Mouse (Mus musculus): ENCODE results near the gene Txndc2. TPM values are rescaled to one million over a fixed set of nuclear protein-coding genes. Genes with fewer than 3 reads are reported as not detected.

Txndc2 gene
- polyA plus RNA-seq, 1 experiment from 2014 or later: 0.24 TPM

DNA sequence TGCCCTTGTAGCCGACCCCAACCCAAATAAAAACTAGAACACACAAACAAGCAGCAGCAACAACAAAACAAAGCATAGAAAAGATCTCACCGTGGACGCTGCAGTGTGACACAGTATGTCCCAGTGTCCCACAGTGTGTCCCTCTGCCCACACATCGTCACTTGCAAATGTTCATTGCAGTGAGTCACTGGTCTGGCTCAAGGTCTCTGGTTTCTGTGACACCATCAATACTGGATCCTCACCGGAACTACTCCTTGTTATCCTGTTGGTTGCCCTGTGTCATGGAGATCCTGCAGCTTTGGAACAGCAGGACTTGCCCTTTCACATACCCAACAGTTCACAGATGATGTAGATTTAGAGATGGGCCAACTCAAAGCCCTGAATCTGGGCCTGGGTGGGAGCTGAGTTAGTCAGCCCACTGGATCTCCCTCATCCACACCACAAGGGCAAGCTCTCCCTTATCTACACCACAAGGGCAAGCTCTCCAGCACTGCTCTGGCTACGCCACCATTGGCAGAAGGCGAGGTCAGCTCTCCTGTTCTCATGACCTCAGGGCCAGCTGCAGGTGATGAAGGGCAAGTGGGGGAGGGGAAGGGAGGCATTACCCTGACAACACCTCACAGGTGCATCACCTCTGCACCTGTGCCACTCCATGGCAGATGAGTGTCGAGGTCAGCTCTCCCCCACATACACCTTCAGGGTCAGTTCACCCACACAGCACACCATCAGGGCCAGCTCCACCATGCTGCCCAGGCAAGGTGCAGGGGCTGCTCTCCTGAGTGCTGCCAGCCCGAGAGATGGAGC is 6.6 kb upstream of the Txndc2 start:
- no peaks in the 10 kb centered on the region for H3K9me3 ChIP-seq (ENCODE audit: control insufficient read depth, low read length)
- no peak overlapping the region for H3K27ac ChIP-seq (ENCODE audit: low read depth, low read length)
- no peak overlapping the region for H3K9ac ChIP-seq (ENCODE audit: low read length)
- 88% methylated on average over 9 of the region's 9 CpGs for WGBS
- no peaks in the 10 kb centered on the region for H3K4me1 ChIP-seq (replicated peaks; ENCODE audit: control insufficient read depth, insufficient read depth, low read length)
- no peak overlapping the region for H3K4me2 ChIP-seq (ENCODE audit: low read depth, low read length, severe bottlenecking)
- H3K36me3 ChIP-seq (ENCODE audit: control insufficient read depth, insufficient read depth, low read length): no peaks in the 10 kb centered on the region
- DNase-seq (ENCODE audit: low spot score) (no peak), ATAC-seq (replicated peaks; ENCODE audit: low FRiP score) (peak; percentile 21; the same call in 1 of the 2 replicates)
- no peak overlapping the region for H3K4me3 ChIP-seq (ENCODE audit: low read depth, low read length)
- H3K27me3 ChIP-seq (ENCODE audit: control insufficient read depth, insufficient read depth, low read length): no peaks in the 10 kb centered on the region

DNA sequence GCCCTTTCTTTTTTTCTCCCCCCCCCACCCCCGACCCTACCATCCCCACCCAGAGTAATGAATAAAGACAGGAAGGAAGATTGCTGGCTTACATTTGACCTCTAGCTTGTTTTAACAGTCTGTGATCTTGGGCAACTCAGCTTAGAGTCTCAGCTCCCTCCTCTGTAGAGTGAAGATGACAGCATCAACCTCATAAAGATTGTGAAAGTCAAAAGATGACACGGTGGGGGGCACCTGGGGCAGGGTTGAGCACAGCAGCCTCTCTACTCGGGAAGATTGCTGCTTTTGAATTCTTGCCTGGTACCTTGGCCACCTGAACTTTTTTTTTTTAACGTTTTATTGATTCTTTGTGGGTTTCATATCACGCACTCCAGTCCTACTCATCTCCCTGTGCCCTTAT is 6.0 kb upstream of the Txndc2 start:
- no peak overlapping the region for H3K9ac ChIP-seq (ENCODE audit: low read length)
- H3K4me3 ChIP-seq (ENCODE audit: low read depth, low read length): no peak overlapping the region
- DNase-seq (ENCODE audit: low spot score) (no peak), ATAC-seq (replicated peaks; ENCODE audit: low FRiP score) (no peak)
- WGBS: 66% methylated on average over 5 of the region's 5 CpGs
- H3K27me3 ChIP-seq (ENCODE audit: control insufficient read depth, insufficient read depth, low read length): no peaks in the 10 kb centered on the region
- no peaks in the 10 kb centered on the region for H3K36me3 ChIP-seq (ENCODE audit: control insufficient read depth, insufficient read depth, low read length)
- no peaks in the 10 kb centered on the region for H3K4me1 ChIP-seq (replicated peaks; ENCODE audit: control insufficient read depth, insufficient read depth, low read length)
- H3K27ac ChIP-seq (ENCODE audit: low read depth, low read length): no peak overlapping the region
- no peak overlapping the region for H3K4me2 ChIP-seq (ENCODE audit: low read depth, low read length, severe bottlenecking)
- H3K9me3 ChIP-seq (ENCODE audit: control insufficient read depth, low read length): no peaks in the 10 kb centered on the region

GRCm38 (mm10) chr17:65647226-65647625 is 5.3 kb upstream of the Txndc2 start:
- Histone ChIP-seq H3K27me3 (ENCODE audit: control insufficient read depth, insufficient read depth, low read length) (no peaks in the 10 kb centered on the region), H3K4me2 (ENCODE audit: low read depth, low read length, severe bottlenecking) (no peak overlapping the region), H3K4me3 (ENCODE audit: low read depth, low read length) (no peak overlapping the region), H3K4me1 (replicated peaks; ENCODE audit: control insufficient read depth, insufficient read depth, low read length) (no peaks in the 10 kb centered on the region), H3K27ac (ENCODE audit: low read depth, low read length) (no peak overlapping the region), H3K9me3 (ENCODE audit: control insufficient read depth, low read length) (no peaks in the 10 kb centered on the region), H3K36me3 (ENCODE audit: control insufficient read depth, insufficient read depth, low read length) (no peaks in the 10 kb centered on the region), H3K9ac (ENCODE audit: low read length) (no peak overlapping the region)
- 77% methylated on average over 6 of the region's 6 CpGs for WGBS
- ATAC-seq (replicated peaks; ENCODE audit: low FRiP score) (no peak), DNase-seq (ENCODE audit: low spot score) (no peak)

DNA sequence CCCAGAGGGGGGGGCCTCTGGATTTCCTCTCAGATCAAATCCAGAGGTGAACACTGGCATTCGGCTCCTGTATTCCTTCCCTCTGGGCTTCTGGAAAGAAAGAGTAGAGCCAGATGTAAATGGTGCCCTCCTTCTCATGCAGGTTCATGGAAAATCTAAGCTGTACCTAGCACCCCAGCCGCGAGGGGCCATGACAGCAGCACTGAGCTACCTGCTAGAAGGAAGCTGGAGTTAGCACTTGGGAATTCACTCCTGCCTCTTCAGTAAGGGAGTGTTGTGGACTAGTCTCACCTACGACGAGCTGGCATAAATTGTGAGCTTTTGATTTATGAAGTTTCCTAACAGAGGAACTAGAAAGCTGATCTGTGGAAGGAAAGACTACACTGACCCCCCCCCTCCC is 1.6 kb upstream of the Txndc2 start:
- no peak overlapping the region for H3K27ac ChIP-seq (ENCODE audit: low read depth, low read length)
- ATAC-seq (replicated peaks; ENCODE audit: low FRiP score): no peak

DNA sequence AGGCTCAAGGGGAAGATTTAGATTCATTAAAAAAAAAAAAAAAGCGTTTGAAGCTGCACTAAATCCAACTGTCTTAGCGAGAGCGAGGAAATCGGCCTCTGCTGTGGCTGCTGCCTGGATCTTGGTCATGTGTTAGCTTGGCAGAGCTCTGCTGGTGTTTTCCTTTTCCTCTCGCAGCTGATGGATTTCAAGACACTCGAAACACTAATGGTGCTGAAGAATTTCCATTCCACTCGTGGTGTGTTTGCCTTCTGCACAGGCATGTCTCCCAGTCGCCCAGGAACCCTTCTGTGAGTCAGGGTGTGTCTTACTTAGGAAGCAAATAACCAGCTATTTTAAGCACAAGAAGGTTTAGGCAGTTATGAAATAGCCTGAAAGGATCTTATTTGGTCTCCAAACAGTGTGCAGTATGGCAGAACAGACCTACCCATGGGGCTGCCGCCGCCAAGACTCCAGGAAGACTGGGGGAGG is 1.1 kb upstream of the Txndc2 start:
- 41% methylated on average over 10 of the region's 10 CpGs for WGBS
- Histone ChIP-seq H3K9ac (ENCODE audit: low read length) (no peak overlapping the region), H3K27me3 (ENCODE audit: control insufficient read depth, insufficient read depth, low read length) (no peaks in the 10 kb centered on the region), H3K36me3 (ENCODE audit: control insufficient read depth, insufficient read depth, low read length) (no peaks in the 10 kb centered on the region), H3K4me2 (ENCODE audit: low read depth, low read length, severe bottlenecking) (no peak overlapping the region), H3K9me3 (ENCODE audit: control insufficient read depth, low read length) (no peaks in the 10 kb centered on the region), H3K4me3 (ENCODE audit: low read depth, low read length) (no peak overlapping the region), H3K27ac (ENCODE audit: low read depth, low read length) (no peak overlapping the region), H3K4me1 (replicated peaks; ENCODE audit: control insufficient read depth, insufficient read depth, low read length) (no peaks in the 10 kb centered on the region)
- DNase-seq (ENCODE audit: low spot score): no peak
- ATAC-seq (replicated peaks; ENCODE audit: low FRiP score): no peak

More for the DNA sequence above, 1.6 kb upstream of the Txndc2 start:
- 87% methylated on average over 5 of the region's 5 CpGs for WGBS
- no peaks in the 10 kb centered on the region for H3K36me3 ChIP-seq (ENCODE audit: control insufficient read depth, insufficient read depth, low read length)
- H3K27me3 ChIP-seq (ENCODE audit: control insufficient read depth, insufficient read depth, low read length): no peaks in the 10 kb centered on the region
- H3K9me3 ChIP-seq (ENCODE audit: control insufficient read depth, low read length): no peaks in the 10 kb centered on the region
- no peak overlapping the region for H3K4me3 ChIP-seq (ENCODE audit: low read depth, low read length)
- no peak for DNase-seq (ENCODE audit: low spot score)
- no peak overlapping the region for H3K9ac ChIP-seq (ENCODE audit: low read length)
- no peak overlapping the region for H3K4me2 ChIP-seq (ENCODE audit: low read depth, low read length, severe bottlenecking)
- no peaks in the 10 kb centered on the region for H3K4me1 ChIP-seq (replicated peaks; ENCODE audit: control insufficient read depth, insufficient read depth, low read length)

- no peak for ATAC-seq (replicated peaks; ENCODE audit: low FRiP score)
- WGBS: 29% methylated on average over 5 of the region's 5 CpGs
- H3K9me3 ChIP-seq (ENCODE audit: control insufficient read depth, low read length): no peaks in the 10 kb centered on the region
Measured at GRCm38 (mm10) chr17:65642578-65642991, 617 bp upstream of the Txndc2 start.

GRCm38 (mm10) chr17:65639144-65639543 is 2.8 kb downstream of the Txndc2 start:
- H3K9ac ChIP-seq (ENCODE audit: low read length): no peak overlapping the region
- 93% methylated on average over 1 of the region's 1 CpGs for WGBS
- DNase-seq (ENCODE audit: low spot score) (no peak), ATAC-seq (replicated peaks; ENCODE audit: low FRiP score) (no peak)
- H3K27me3 ChIP-seq (ENCODE audit: control insufficient read depth, insufficient read depth, low read length): no peaks in the 10 kb centered on the region
- no peaks in the 10 kb centered on the region for H3K9me3 ChIP-seq (ENCODE audit: control insufficient read depth, low read length)
- H3K36me3 ChIP-seq (ENCODE audit: control insufficient read depth, insufficient read depth, low read length): no peaks in the 10 kb centered on the region
- no peaks in the 10 kb centered on the region for H3K4me1 ChIP-seq (replicated peaks; ENCODE audit: control insufficient read depth, insufficient read depth, low read length)
- H3K4me3 ChIP-seq (ENCODE audit: low read depth, low read length): no peak overlapping the region
- no peak overlapping the region for H3K4me2 ChIP-seq (ENCODE audit: low read depth, low read length, severe bottlenecking)
- H3K27ac ChIP-seq (ENCODE audit: low read depth, low read length): no peak overlapping the region

More at GRCm38 (mm10) chr17:65642578-65642991, 617 bp upstream of the Txndc2 start:
- Histone ChIP-seq H3K4me2 (ENCODE audit: low read depth, low read length, severe bottlenecking) (no peak overlapping the region), H3K4me1 (replicated peaks; ENCODE audit: control insufficient read depth, insufficient read depth, low read length) (no peaks in the 10 kb centered on the region), H3K4me3 (ENCODE audit: low read depth, low read length) (no peak overlapping the region), H3K36me3 (ENCODE audit: control insufficient read depth, insufficient read depth, low read length) (no peaks in the 10 kb centered on the region), H3K27me3 (ENCODE audit: control insufficient read depth, insufficient read depth, low read length) (no peaks in the 10 kb centered on the region), H3K27ac (ENCODE audit: low read depth, low read length) (no peak overlapping the region), H3K9ac (ENCODE audit: low read length) (no peak overlapping the region)
- DNase-seq (ENCODE audit: low spot score): no peak

DNA sequence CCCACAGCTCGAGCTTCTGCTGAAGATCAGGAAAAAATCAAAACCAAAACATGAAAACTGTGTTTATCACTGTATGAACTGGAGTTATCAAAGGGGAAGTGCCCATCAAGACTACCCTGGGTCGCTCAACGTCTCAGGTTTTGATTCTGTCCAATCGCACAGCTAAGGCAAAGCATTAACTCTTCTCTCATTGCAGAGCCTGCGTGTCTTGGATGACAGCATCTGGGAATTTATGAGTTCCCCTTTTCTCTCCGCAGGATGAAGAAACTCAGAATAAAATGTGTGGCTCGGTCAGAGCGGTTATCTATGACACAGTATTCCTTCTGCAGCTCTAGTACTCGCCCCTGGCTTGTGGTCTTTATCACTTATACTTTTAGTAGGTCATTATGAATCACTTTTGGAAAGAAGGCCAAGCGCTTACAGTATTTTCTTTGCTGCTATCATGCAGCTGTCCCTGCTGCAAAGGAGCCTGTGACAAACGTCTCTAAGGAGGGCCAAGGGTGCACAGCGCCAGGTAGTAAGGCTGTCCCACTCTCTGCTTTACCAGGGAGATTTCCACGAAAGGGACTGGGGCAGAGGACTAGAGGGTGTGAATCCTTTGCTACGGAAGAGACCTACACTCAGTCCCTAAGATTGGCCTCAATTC is 6.1 kb downstream of the Txndc2 start:
- Histone ChIP-seq H3K9me3 (ENCODE audit: control insufficient read depth, low read length) (no peaks in the 10 kb centered on the region), H3K36me3 (ENCODE audit: control insufficient read depth, insufficient read depth, low read length) (no peaks in the 10 kb centered on the region), H3K27me3 (ENCODE audit: control insufficient read depth, insufficient read depth, low read length) (no peaks in the 10 kb centered on the region), H3K4me3 (ENCODE audit: low read depth, low read length) (no peak overlapping the region), H3K4me2 (ENCODE audit: low read depth, low read length, severe bottlenecking) (no peak overlapping the region), H3K9ac (ENCODE audit: low read length) (no peak overlapping the region), H3K4me1 (replicated peaks; ENCODE audit: control insufficient read depth, insufficient read depth, low read length) (no peaks in the 10 kb centered on the region), H3K27ac (ENCODE audit: low read depth, low read length) (no peak overlapping the region)
- no peak for ATAC-seq (replicated peaks; ENCODE audit: low FRiP score)
- WGBS: 90% methylated on average over 14 of the region's 14 CpGs
- DNase-seq (ENCODE audit: low spot score): no peak
